Mouse (Mus musculus) frontal cortex, postnatal 36 days (tissue): ENCODE measurements around the gene Gpr26.

Experiments
- DNase-seq, 2 experiments: peaks; one replicate each; pipeline ENCODE4 v3.0.0; 2022; ENCODE audit warnings: low spot score in 2 of 2

The Gpr26 gene

DNA sequence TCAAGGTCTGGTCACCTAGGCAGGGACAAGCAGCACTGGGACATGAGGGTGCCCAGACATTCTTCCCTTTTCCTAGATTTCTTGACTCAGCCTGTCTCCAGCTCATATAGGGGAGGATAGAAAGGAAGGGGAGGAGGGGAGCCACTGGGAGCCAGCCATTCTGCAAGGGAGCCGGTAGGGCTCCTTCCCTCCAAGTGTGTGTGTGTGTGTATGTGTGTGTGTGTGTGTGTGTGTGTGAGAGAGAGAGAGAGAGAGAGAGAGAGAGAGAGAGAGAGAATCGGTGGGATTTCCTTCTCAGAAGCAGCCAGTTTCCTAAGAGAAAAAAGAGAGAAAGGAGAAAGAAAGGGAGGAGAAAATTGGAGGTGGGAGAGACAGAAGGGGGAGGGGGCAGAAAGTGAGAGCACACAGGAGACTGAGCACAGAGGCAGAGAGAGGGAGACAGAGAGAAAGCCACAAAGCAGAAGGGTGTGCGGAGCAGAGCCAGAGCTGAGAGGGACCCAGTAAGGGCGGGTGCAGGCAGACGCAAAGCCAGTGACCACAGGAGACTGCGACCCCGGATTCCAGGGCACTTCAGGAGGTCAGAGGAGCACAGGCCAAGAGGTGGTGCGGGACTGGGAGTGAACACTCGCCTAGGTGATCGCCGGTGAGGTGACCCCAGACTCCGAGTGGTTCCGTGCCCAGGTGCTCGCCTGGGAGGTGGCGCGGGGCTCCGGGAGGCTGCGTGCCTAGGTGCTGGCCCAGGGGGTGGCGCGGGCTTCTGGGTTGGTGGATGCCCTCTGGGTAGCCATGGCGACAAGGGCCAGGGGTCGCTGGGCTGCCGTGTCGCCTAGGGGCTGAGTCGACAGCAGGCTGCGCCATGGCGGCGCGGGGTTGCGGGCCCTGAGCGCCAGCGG is at the start of gene Gpr26:
Gene Gpr26 (plus strand): TSS at position 438 of the 893 bp plus-strand sequence.
- peak in 1 of 2 experiments; percentile 65 for DNase-seq

DNA sequence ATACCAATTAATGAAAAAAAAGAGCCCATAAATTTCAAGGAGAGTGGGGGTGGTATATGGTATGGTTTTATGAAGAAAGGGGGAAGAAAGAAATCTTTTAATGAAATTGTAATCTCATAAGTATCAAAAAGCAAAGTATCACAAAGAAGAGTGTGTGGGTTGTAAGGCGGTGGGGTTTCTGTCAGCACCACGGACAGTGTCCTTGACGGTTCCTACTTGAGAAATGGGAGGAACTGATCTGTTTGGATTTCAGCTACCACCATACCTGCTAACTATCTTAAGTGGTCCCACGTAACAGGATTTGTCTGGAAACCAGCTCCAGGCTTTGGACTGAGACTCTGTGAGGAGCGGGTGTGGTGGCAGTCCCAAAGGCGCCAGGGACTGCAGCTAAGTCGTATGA is 48.9 kb upstream of the Gpr26 start:
- no peak for DNase-seq

DNA sequence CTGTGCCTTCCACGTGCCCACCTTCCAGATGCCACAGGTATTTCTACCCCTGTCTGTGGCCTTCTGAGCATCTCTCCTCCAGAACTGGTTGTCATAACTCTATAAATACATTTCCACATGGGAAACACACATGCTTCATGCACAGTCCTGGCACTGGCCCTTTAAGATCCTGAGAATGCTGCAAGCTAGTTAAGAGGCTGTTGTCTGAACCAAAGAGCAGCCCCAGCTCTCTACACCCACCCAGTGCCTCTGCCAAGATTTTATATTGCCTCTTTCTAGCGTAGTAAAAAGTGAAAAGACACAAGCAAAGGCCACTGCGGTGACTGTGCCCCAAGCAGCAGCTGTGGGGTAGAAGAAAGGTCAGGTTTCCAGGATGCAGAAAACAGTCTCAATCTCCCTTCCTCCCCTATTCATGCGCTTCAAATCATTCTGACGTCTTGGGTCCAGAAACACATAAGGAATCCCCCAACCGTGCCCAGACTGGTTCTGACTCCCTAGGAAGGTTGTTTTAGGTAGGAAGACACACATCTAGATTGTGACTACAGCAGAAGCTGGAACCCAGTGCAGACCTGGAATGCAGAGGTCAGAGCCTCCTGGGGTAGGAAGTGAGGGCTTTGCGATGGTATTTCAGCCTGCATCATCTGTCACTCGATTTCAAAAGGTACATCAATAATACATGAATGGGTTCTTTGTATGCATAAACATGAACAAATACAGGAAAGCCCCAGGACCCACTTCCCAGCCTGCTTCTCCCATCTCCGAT is 38.8 kb upstream of the Gpr26 start:
- peak in 1 of 2 experiments; percentile 7 for DNase-seq

DNA sequence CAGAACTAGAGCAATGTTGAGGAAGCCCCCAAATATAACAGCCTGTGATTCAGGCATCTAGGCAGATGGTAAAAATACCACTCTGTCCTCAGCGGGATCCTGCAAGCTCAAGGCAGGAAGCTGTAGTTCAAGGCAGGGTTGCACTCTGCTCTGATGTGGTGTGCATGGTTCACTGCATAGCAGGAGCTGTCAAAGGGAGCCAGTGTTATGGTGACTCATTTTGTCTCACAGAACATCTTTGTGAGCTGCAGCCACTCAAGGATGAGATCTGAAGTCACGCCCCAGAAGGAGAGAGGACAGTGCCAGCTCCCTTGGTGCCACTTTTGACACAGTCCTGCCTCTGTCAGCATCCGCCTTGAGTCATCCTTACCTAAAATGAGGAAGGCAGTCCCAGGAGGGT is 28.6 kb upstream of the Gpr26 start:
- DNase-seq: peak in 1 of 2 experiments; percentile 12

DNA sequence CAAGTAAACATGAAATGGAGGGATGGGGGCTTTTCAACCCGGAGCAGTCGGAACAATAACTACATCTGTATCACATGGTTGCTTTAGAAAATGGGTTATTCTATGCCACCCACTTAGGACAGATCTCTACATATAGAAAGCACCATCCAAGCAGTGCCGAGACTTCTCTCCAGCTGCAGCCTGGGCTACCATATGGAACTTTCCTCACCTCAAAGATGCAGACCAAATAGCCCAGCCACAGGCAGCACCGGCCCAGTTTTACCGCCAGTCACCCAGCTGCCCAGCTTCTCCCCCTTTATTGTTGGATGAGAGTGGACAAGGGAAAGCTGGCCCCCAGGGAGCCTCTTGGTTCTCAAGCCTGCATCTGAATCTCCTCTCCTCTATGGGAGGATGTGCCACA is 15.1 kb upstream of the Gpr26 start:
- DNase-seq: peak in 1 of 2 experiments; percentile 19

DNA sequence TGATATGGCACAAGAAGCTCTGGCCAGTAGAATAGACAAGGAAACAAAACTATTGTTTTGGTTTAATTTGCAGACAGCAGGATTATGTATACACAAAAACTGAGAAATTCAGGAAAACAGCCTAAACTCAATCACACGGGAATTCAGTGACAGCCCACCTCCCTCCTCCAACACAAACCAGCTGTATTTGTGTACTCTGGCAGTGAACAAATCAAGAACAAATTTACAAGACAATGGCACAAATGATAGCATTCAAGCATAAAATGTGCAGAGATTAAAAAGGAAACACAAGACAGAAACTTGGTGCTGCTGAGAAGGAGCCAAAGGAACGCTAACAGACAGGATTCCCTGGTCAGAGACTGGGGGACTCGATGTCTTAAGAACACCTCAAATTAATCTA is 12.9 kb upstream of the Gpr26 start:
- no peak for DNase-seq

DNA sequence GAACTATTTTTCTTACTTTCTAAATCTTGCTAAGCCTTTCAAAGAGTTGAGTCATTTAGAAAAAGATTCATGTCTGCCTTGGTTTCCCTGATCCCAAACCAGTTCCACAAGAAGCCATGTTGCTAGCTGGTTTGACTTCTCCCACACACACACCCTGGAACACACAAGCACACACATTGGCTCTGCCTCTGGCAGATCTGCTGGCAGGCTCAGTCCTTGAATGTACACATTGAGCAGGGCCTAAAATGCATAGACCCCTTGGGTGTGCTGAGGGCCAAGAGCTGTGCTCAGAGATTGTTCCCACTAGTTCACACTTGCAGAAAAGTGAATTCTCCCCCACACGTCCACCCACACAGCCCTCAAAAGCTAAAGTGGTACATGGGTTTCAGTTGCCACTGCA is 7.6 kb upstream of the Gpr26 start:
- no peak for DNase-seq

DNA sequence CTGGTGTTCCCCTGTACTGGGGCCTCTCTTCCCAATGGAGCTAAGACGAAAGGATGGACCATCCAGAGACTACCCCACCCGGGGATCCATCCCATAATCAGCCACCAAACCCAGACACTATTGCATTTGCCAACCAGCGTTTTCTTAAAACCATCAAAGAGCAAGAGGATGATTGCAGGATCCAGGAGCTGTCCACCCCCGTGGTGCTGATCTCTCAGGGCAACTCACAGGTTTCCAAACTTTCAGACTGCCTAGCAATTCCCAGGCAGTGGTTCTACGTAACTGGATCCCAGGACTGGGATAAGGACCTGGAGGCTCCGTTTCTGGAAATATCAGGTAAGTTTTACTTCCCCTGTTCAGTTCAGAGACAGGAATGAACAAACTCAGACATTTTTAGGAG is 5.7 kb upstream of the Gpr26 start:
- DNase-seq: no peak

DNA sequence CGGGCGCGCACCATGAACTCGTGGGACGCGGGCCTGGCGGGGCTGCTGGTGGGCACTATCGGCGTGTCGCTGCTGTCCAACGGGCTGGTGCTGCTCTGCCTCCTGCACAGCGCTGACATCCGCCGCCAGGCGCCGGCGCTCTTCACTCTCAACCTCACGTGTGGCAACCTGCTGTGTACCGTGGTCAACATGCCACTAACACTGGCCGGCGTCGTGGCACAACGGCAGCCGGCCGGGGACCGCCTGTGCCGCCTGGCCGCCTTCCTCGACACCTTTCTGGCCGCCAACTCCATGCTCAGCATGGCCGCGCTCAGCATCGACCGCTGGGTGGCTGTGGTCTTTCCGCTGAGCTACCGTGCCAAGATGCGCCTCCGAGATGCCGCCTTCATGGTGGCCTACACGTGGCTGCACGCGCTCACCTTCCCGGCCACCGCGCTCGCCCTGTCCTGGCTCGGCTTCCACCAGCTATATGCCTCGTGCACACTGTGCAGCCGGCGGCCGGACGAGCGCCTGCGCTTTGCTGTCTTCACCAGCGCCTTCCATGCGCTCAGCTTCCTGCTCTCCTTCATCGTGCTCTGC is 745 bp downstream of the Gpr26 start:
- DNase-seq: peak in 1 of 2 experiments; percentile 54

DNA sequence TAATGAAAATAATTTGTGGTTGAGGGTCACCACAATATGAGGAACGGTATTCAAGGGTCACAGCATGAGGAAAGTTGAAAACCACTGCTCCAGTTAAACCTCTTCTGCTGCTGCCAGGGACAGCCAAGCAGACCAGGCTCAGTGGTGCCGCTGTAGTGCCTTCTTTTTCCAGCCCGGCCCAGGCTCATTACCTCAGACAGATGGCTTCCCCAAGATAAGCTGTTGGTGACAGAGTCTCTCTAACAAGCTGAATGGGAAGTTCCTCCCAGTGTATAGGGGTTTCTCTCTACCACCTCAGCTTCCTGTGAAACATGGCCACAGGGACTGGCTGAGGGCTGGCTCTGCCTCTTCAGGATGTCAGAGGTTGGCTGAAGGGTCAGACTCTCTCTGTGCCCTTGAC is 4.0 kb downstream of the Gpr26 start:
- no peak for DNase-seq

DNA sequence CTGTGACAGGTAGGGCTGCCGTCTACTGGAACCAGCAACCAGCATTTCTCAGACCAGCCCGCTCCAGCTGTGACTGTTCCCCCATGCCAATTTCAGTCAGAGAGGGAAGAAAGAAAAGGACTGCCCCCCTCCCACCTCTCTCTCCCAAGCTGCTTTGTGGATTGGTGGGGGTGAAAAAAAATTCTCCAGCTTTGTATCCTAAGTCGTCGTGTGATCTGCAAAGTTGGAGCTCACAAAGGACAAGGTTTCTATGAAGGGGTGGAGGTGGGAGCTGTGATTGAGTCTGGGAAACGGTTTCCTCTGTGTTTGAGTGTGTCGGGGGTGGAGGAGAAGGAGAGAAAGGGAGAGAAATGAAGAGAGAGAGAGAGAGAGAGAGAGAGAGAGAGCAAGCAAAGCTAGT is 9.6 kb downstream of the Gpr26 start:
- DNase-seq: no peak

DNA sequence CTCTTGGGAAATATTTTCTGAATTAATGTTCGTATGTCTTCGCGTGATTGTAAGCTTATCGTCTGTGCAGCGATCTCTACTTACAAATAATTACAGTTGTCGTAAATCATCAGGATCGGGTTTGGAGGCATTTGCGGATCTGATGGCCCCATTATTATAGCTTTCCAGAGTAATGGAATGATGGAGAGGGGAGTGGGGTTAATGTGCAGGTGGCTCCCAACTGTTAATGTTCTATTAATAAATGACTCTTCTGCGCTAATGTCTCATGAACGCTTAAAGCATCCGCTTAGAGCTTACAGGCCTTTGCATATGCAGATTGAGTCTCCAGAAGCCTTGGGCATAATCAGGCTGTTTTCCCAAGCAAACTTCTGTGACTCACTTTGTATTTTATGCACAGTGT is 12.3 kb downstream of the Gpr26 start:
- no peak for DNase-seq

DNA sequence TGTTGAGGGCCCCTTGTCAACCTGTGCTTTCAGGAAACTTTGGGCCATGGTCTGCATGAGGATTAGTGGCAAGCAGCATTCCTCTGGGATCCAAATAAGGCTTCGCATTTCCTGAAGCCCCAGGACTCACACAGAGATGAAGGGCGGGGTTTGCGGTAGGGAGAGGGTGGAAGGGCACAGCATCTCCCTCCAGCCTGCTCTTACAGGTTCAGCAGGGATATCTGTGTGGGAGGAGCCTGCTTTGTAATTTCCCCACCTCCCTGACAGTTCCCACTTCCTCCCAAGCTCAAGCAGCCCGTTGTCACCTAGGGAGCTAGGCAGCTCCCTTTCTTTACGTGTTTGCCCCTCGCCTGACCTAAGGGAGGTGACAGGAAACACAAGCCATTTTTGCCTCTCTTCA is 22.8 kb downstream of the Gpr26 start:
- DNase-seq: no peak

DNA sequence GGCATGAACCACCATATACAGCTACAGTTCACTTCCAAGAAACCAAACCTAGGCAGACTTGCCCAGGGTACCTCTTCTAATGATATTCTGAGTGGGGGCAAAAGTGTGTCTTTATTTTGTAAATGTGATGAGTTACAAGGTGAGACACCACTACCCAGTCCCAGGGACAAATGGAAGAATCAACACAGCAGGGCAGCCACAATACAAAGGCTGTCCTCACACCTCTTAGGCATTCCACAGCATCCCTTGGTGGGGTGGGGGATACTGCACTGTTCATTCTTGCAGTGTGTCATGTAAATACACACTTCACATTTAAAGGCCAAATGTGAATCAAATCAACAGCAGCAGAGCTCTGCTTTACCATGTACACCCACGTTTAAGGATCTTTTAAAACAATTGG is 26.0 kb downstream of the Gpr26 start:
- no peak for DNase-seq

DNA sequence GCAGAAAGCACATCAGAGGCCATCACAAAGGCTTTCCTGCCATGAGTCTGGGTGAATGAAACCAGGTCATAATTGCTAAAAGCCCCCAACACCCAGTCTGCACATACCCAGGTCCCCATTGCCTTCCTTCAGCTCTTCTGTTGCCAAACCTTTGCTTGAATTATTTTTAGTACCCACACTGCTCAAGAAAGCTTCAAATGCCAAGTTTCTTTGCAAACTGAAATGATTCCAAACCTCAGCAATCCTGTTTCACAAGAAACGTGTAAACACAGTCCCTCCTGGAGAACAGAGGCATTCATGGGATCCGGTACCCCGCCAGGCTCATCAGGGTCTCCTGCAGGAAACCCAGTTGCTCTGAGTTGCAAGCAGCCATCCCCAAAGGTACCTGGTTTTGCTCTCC is 26.6 kb downstream of the Gpr26 start:
- DNase-seq: no peak

DNA sequence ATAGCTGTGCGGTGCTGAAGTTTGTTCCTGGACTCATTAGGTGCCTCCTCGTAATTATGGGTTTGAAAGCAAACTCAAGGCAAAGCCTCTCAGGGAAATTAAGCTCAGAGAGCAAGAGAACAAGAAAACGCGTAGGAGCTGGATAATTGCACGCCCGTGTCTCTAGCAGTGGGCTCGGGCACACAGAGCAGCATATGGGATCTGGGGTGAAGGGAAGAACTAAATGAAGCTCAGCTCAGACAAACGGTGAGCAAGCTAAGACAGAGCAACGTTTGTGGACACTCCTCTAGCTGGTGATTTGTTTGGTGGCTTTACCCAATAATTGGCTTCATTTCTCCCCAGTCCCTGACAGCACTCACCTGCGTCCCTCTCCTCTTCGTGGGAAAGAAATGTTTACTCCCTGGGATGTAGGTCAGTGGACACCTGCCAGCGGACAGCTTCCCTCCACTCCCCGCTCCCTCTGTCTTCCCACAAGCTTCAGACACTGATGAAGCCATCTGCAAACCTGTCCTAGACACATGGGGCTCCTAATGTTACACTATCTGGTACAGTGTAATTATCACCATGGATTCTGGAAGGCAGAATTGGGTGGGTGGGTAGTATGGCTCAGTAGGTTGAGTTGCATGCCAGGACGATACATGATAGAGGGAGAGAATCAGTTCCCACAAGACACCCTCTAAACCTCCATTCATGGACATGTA is 39.9 kb downstream of the Gpr26 start:
- DNase-seq: no peak

DNA sequence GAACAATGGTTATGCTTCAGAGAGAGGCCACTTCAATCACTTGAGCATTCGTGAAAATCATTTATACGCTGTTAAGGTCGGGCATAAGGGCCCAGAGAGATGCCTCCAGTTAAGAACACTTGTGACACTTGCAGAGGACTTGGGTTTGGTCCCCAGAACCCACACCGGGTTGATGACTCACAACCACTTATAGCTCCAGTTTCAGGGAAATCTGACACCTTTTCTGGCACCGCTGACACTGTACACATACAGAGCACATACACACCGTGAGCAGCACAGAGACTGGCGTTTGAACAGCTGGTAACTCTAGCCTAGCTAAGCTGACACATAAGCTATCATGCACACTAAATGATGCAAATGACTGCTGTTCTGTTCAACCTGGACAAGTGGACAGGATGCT is 42.7 kb downstream of the Gpr26 start:
- no peak for DNase-seq

DNA sequence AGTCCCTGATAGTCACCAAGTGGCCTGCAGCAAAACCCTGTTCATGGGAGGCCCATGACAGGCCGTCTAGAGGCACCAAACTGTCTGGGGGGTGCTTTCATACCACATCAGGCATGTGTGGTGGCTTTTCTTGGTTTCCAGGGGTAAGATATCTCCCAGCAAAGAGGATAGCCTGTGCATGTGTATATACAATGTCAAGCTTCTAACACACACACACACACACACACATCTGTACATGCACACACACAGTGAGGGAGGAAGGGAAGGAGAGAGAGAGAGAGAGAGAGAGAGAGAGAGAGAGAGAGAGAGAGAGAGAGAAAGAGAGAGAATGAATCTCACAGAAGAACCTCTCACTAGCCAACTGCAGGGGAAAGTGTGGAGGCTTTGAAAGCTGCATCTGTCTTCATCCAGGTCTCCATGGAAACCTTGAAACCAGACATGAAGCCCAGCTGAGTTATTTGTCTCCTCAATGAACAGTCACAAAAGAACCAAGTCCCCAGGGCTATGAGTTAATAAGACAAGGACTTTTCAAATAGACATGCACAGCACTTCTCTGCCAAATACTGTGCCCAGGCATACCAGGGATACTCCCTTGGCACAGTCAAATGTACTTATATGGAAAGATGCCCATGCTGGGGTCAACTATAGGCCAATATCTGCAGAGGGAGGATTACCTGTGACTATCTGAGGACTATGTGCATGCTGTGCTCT is 46.9 kb downstream of the Gpr26 start:
- peak in 1 of 2 experiments; percentile 58 for DNase-seq

DNA sequence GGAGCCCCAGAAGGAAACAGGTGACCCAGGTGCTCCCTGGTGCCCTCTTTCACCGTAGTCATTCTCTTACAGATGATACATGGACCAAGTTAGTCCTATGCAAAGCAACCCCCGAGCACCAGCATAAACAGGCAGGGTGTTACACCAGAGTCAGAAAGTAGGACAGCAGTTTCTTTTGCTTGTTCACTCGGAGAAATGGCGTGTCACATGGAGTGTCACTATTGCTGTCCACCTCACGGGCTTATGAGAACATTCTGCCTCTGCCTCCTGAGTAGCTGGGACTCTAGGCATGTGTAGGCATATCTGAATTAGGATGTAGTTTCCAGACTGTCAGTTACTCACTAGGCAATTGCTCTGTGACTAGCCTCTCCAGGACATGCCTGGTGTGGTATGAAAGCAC is 47.7 kb downstream of the Gpr26 start:
- DNase-seq: no peak

DNA sequence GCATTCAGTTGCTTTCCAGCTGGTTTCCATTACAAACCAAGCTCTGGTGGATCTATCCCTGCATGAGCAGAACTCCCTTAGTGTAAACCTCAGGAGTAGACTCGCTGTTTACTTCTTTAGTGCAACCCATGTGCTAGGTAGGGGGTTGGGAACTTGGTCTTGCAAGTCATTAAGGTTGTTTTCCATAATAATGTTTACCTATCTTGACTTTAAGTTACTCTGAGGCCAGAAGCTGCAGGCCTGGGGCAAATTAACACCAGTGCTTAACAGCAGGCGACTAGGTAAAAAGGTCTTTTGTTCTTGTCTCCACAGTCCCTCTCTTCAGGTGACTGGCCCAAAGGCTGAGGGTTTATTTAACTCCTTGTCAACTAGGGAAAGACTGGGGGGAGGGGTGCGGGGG is 48.9 kb downstream of the Gpr26 start:
- DNase-seq: no peak

DNA sequence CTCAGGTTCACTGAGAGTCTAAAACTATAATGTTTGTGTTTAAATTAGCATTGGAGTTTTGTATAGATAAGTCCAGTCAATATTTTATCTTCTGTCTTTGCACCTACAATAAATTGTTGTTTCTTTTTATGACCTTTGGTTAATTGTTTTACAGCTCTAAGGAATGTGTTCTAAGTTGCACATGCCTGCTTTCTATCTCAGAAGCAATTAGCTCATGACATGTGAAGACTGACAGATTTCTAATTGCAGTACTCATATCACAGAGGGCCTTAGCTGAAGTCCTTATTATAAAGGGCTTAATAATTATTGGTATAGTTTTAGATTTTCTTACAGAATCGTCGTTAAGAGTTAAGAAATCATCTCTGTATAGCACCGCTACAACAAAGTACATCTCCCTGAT is 49.7 kb downstream of the Gpr26 start:
- no peak for DNase-seq
